Mouse (Mus musculus): ENCODE data around the gene B3galnt1.

B3galnt1 gene

GRCm38 (mm10) chr3:69563406-69563805 is 35.4 kb downstream of the B3galnt1 start:
- DNase-seq: peak in 1 of 2 experiments; percentile 33

- DNase-seq: peak; percentile 56 to 62
Observed at GRCm38 (mm10) chr3:69561686-69562085, 37.1 kb downstream of the B3galnt1 start.

- no peak for DNase-seq
Observed at GRCm38 (mm10) chr3:69559975-69560330, 38.8 kb downstream of the B3galnt1 start.

GRCm38 (mm10) chr3:69559316-69559974 is 39.3 kb downstream of the B3galnt1 start:
- DNase-seq: peak; percentile 32 to 54

DNA sequence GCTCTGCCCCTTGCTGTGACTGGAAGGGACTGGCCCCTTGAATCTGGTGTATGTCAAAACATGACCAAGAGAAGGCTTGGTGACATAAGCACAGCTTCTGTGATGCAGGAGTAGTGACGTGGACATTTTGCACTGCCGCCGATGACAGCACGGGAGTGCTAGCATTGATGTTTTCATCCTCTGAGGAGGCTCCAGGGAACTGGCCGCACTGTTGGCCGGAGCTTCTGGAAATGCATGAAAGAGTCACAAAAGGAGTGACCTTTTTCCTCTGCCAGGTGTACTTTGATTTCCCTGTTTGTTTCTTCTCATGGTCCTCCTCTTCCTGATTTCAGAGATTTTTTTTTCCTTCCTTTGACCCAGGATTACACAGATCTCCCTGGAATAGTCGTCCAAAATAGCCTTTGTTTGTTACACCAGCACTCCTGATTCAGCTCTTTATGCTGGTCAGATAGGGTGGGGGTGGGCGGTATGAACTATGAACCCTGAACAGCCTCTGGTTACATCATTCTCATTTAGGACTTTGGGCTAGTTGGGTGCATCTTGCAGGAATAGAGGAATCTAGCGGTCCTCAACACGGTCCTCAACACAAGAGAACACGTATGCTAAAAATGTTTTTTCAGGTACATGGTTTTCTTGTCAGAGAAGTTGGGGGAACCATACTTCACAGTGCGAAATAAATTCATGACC is 42.5 kb downstream of the B3galnt1 start:
- peak; percentile 65 to 77 for DNase-seq

DNA sequence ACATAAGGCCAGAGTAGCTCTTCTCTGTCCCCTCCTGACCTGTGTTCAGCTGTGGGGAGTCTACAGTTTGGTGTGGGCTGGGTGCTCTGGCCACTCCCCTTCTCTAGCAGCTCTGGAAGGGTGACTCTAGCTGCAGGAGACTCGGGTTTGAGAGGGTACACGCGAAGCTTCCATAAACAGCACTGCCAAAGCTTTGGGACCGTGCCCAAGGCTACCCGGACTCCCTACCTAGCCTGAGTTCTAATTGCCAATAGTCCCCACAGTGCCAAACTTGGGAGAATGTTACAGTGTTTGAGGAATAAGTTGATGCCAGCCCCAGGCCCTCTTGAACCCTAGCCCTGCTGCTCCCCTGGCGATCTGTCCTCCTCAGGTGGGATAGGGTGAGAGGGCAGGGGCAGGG is 43.2 kb downstream of the B3galnt1 start:
- no peak for DNase-seq

DNA sequence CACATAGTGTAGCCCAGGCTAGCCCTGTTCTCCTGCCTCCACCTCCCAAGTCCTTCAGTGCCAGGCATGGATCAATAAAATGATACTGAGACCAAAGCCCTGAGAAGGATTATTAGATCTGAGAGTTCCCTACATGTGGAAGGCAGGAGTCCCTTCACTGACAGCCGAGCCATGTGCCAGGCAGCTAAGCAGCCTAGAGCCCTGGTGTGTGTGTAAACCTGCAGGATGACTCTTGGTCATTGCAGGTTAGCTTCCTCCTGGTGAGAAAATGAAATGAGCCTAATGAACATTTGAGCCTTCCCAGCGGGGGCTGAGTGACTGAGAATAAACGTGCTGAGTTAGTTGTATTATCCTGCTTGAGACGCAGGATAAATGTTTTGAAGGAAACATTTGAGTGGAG is 49.2 kb downstream of the B3galnt1 start:
- no peak for DNase-seq

DNA sequence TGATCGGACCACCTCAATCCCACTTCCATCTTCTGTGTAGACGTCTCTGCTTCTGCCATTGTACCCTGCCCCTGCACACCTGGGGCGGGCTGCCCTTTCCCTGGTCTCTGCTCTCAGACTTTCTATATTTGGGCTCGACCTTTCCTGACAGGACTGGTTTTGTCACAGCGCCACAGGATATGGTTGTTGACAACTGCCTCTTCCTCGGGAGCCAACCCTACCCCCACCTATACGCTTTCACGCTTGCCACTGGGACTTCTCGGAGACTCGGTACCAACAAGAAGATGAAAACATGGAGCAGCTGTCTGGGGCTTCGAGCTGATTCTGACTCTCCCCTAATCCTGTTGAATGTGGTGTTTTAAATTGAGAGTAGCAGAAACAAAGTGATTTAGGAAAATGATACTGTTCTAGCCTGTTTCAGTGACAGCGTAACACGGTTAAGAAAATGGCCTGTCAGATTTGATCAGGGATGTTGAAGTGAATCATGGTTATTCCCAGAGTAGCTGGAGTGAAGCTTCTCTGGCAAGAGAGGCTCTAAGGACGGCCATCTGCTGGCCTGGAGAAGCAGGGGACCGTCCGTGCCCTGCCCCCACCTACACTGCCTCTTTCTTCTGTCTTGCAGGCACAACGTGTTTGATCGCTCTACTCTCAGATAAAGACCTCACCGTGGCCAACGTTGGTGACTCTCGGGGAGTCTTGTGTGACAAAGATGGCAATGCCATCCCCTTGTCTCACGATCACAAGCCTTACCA is 49.9 kb downstream of the B3galnt1 start:
- no peak for DNase-seq

- DNase-seq: no peak
Observed at GRCm38 (mm10) chr3:69545017-69545416, 53.7 kb downstream of the B3galnt1 start.

GRCm38 (mm10) chr3:69543730-69544129 is 55.0 kb downstream of the B3galnt1 start:
- no peak for DNase-seq

- DNase-seq: no peak
Observed at GRCm38 (mm10) chr3:69542962-69543361, 55.8 kb downstream of the B3galnt1 start.

GRCm38 (mm10) chr3:69535941-69536647 is 62.7 kb downstream of the B3galnt1 start:
- no peak for DNase-seq

DNA sequence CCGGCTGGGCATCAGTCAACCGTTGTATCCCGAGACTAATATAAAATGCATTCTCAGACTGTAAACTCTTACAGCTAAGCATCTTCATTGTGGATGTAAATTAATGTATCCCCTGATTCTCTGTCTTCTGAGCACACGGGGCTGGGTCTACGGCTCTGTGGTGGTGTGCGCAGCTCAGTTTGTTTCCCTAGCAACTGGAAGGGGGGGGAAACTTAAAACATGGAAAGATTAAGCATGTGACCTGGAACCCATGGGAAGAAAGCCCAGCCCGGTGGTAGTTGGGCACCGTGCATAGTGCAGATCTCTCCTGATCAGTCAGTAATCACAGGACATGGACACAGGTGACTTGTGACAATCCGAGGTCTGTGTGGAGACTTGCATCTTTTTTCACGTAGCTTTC is 63.3 kb downstream of the B3galnt1 start:
- no peak for DNase-seq

- no peak for DNase-seq
Observed at GRCm38 (mm10) chr3:69532687-69533086, 66.1 kb downstream of the B3galnt1 start.

DNA sequence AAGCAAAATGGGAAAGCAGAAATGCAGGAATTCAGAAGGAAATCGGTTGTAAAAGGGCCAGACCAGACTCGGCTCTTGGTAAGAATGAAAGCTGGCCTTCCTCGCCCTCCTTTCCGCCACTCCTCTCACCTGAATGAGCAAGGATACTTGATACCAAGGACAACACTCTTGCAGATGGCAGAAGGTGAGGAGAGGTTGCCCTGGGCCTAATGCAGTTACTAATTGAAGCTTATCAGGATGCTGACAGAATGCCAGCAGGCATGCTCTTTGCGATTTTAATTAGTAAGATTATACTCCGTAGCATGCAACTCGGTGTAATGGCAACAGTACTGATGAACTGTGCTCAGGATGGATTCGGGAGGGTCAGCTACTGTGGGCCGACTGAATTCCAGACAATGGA is 67.2 kb downstream of the B3galnt1 start:
- no peak for DNase-seq

- no peak for DNase-seq
Observed at GRCm38 (mm10) chr3:69529576-69529975, 69.2 kb downstream of the B3galnt1 start.

DNA sequence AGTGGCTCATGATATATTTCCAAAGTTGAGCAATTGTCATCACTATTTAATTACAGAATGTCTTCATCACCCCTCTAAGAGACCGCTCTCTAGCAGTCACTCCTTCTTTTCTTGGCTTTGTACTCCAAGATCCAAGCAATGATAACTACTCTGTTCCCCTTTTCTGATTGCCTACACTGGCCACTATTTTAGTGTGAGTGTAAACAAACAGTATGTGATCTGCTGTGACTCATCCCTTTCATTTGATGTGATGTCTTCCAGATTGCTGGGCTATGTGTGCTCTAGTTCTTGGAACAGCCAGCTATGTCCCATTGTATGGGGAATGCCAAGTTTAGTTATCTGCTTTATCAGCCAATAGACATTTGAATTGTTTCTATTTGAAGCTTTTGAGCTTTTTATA is 71.4 kb downstream of the B3galnt1 start:
- DNase-seq: no peak

DNA sequence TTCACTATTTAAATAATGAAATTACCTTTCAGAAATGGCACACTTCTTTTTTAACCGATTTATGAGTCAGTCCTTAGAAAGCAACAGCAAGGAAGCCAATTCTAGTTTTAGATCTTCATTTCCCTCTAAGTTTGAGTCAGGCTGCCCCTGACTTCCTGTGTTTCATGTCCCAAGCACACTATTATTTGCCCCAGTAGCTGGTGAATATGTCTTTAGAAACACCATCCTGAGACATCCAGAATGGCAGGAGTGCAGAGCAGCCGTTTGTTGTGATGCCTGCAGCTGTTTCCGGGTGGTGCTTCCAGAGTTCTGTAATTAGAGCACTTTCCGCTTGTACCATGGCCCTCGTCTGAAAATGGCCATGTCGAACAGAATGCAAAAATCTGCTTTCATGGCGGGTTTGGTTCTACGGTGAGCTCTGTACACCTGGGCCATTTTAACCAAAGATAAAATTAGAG is 73.7 kb downstream of the B3galnt1 start:
- no peak for DNase-seq

DNA sequence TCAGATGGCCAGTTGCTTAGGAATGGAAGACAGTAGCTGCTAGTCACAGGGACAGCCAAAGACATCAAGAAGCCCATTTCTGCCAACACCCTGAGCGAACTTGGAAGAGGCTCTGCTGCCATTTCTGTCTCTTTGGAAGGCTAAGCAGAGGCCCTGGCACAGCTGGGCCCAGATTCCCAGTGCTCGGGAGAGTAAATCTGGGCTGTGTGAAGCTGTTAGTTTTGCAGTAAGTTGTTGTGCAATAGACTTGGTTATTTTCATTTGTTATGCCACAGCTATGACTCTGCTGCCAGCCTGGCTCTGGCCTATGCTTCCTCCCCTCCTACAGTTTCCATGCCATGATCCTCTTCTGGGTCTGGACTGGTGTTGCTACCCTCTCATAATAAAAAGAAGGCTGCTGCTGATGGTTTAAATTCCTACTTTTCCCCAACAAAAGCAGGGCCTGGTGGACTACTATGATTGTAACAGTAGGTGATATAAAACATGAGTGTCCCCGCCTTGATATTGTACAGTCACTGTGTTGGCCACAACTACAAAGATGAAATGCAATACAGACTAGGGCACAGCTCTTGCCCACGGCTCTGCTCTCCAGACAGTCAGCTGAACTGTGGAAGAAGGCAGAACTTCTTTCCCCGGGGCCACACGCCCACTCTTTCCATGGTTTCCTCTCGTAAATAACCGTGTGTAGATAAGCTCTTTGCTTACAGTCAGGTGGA is 74.2 kb downstream of the B3galnt1 start:
- no peak for DNase-seq
